Mouse (Mus musculus) embryonic facial prominence, embryonic 15.5 days (tissue): Measurements from ENCODE around the gene Wif1. TPM values are rescaled to one million over a fixed set of nuclear protein-coding genes. Genes with fewer than 3 reads are reported as not detected.
A peak's percentile ranks its signal among the peaks of the same experiment; 100 is the strongest.

Source experiments
- ATAC-seq: fragments of 200-750 bp; cut with Nextera tagmentation; 2 replicates; pipeline ENCODE4 v1.8.0; 2017; ENCODE audit warnings: low read depth, moderate TSS enrichment; ENCODE audit not compliant: insufficient number of reproducible peaks, low FRiP score, low TSS enrichment
- H3K27ac ChIP-seq: fragments of 300-500 bp; sonication (generic); replicated peaks from 2 replicates; pipeline ENCODE4 v1.5.1; 2015; ENCODE audit warnings: mild to moderate bottlenecking, inconsistent platforms
- H3K27me3 ChIP-seq: fragments of 300-500 bp; sonication (generic); 2 replicates; pipeline ENCODE4 v1.6.1; 2015; ENCODE audit warnings: inconsistent platforms
- H3K36me3 ChIP-seq: fragments of 300-500 bp; sonication (generic); 2 replicates; pipeline ENCODE4 v1.6.1; 2015; ENCODE audit warnings: mild to moderate bottlenecking, inconsistent platforms
- H3K4me1 ChIP-seq: fragments of 300-500 bp; sonication (generic); 2 replicates; pipeline ENCODE4 v1.6.1; 2015; ENCODE audit warnings: inconsistent platforms
- H3K4me2 ChIP-seq: fragments of 300-500 bp; sonication (generic); replicated peaks from 2 replicates; pipeline ENCODE4 v1.6.1; 2015; ENCODE audit warnings: mild to moderate bottlenecking, inconsistent platforms
- H3K4me3 ChIP-seq: fragments of 300-500 bp; sonication (generic); replicated peaks from 2 replicates; pipeline ENCODE4 v1.5.1; 2015; ENCODE audit warnings: mild to moderate bottlenecking, inconsistent platforms
- H3K9ac ChIP-seq: fragments of 300-500 bp; sonication (generic); 2 replicates; pipeline ENCODE4 v1.6.1; 2015; ENCODE audit warnings: inconsistent platforms
- H3K9me3 ChIP-seq: fragments of 300-500 bp; sonication (generic); replicated peaks from 2 replicates; pipeline ENCODE4 v1.6.1; 2016; ENCODE audit warnings: inconsistent platforms
- WGBS: fragments of 180-500 bp; shearing (Covaris S2); methylation state at CpG from one replicate; pipeline ENCODE4 v1.1.7; 2015; 5-methylcytosine and 5-hydroxymethylcytosine counted together
- polyA plus RNA-seq: library from polyadenylated mRNA; unstranded; fragments of >200 nt; fragmentation: Nextera tagmentation; extraction: Ambion mirVana; gene quantifications from 2 replicates; pipeline ENCODE4 v1.2.1, GENCODE M21; 2015

The Wif1 gene
- polyA plus RNA-seq, 1 experiment from 2014 or later: 92.7 TPM

DNA sequence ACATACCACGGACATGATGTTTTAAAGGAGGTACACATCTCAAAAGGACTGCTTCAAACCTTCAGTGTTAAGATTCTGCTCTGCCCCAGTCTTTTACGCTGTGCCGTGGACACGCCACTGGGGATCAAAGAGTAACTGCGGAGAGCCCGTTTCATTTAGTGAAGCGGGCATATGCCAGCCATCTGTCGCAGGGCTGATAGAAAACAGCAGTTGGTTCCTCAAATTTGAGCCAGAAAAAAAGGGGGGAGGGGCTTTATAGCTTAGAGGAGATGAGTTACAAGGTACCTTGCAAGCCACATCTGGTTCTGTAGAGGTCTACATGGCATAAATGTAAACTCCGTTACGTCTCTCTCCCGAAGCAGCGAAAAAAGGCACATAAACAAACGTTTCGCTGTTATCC, 7.2 kb downstream of the Wif1 start:
- Histone ChIP-seq H3K4me1 (0 out of 2 replicates have a peak, but pooled peaks cover 10% of the 10 kb centered on the region), H3K9me3 (no peaks in the 10 kb centered on the region), H3K27ac (0 out of 2 replicates have a peak overlapping the region, but pooled peaks have one; percentile 7), H3K9ac (no peak overlapping the region), H3K36me3 (no peaks in the 10 kb centered on the region), H3K4me3 (0 out of 2 replicates have a peak overlapping the region, but pooled peaks have one; percentile 0), H3K27me3 (no peaks in the 10 kb centered on the region), H3K4me2 (peak overlapping the region; percentile 23; the same call in 1 of the 2 replicates)
- ATAC-seq: no peak
- WGBS: 35% methylated on average over 14 of the region's 14 CpGs

DNA sequence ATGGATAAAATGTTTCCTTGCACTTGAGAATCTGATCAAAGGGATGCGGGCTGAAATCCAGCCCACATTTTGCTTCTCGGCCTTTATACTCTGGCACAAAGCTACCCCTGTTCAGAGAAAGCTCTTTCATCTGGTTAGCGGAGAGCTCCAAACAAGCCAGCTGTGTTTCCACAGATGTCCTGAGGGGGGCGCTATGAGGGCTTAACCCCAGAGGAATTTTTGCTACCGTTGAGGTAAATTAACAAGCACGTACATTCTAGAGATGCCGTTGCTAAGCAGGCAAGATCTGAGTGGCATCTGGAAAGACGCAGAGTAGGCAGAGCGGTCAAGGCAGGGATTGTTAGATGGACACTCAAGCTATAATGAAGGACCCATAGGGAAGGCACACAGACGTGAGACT, 13.7 kb downstream of the Wif1 start:
- Histone ChIP-seq H3K4me2 (no peak overlapping the region), H3K27ac (no peak overlapping the region), H3K4me1 (0 out of 2 replicates have a peak, but pooled peaks cover 4% of the 10 kb centered on the region), H3K4me3 (no peak overlapping the region), H3K36me3 (no peaks in the 10 kb centered on the region), H3K9me3 (no peaks in the 10 kb centered on the region), H3K9ac (no peak overlapping the region), H3K27me3 (no peaks in the 10 kb centered on the region)
- ATAC-seq: no peak
- 72% methylated on average over 10 of the region's 10 CpGs for WGBS

DNA sequence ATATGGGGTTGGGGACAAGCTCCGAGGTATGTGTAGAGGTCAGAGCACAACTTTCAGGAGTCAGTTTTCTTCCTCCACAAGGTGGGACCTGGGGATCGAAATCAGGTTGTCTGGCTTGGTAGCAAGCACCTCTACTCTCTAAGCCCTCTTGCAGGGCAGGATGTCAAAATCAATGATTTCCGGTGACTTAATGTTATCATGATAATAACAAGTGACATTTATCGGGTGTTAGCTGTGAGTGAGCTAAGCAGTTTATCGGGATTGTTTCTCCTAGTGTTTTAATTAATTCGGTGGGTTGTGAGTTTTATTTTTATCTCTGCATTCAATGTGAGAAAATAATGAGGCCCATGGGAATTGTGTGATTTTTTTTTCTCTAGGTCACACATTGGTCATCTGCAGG, 18.3 kb downstream of the Wif1 start:
- no peaks in the 10 kb centered on the region for H3K27me3 ChIP-seq
- no peak overlapping the region for H3K4me3 ChIP-seq
- no peaks in the 10 kb centered on the region for H3K9me3 ChIP-seq
- 85% methylated on average over 6 of the region's 6 CpGs for WGBS
- H3K4me1 ChIP-seq: peaks cover 17% of the 10 kb centered on the region
- no peak overlapping the region for H3K9ac ChIP-seq
- no peak for ATAC-seq
- no peak overlapping the region for H3K27ac ChIP-seq
- H3K36me3 ChIP-seq: no peaks in the 10 kb centered on the region
- no peak overlapping the region for H3K4me2 ChIP-seq

DNA sequence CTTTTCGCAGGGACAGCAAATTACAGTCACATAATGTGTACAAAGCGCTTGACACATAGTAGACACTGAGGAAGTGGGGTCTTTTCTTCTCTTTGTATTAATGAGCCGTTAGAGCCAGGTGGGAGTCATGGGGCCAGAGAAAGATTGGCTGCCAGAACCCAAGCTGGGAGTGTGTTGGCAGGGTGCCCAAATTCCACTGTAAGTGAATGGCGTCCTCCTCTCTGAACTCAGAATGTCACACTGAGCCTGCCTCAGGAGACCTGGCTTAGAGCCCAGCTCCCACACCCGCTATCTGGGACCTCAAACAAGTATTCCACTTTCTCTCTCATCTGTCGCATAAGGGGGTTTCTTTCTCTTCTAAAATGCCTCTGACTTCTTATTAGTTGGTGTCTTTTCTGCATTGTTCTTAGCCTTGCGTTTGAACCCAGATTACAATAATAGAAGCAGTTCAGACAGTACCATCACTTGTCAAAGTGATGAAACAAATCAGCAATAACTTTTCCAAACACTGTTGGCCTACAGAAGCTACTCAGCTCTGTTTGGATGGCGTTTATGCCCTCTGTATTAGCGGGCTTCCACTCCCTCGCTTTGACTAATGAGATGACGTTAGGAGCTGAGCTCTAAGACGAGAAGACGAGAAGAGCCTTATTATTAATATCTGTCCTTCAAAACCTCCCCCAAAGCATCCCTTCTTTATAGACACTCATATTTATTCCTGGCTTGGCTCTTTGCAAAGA, 21.9 kb downstream of the Wif1 start:
- Histone ChIP-seq H3K4me3 (no peak overlapping the region), H3K27ac (peak overlapping the region; percentile 35; the same call in 1 of the 2 replicates), H3K9me3 (no peaks in the 10 kb centered on the region), H3K4me1 (peaks cover 28% of the 10 kb centered on the region), H3K27me3 (no peaks in the 10 kb centered on the region), H3K9ac (no peak overlapping the region), H3K4me2 (peak overlapping the region; percentile 11; the same call in 1 of the 2 replicates), H3K36me3 (no peaks in the 10 kb centered on the region)
- 29% methylated on average over 13 of the region's 13 CpGs for WGBS
- ATAC-seq: peak; percentile 77; the same call in 1 of the 2 replicates

DNA sequence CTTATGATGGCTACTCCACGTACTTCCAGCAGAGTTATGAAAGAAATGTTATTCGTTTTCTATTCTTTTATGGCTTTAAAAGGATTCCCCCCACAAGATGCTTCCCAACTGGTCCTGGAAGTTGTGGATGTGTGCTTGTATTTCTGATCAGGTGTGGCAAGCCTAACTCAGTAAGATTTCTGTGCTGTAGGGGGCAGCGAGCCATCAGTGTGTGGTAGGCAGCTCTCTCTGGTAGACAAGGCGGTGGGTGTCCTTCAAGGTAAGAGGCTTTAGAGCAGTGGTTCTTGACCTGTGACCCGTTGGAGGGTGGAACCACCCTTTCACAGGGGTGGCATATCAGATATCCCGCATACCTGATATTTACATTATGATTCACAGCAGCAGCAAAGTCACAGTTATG, 23.1 kb downstream of the Wif1 start:
- Histone ChIP-seq H3K4me2 (no peak overlapping the region), H3K9me3 (no peaks in the 10 kb centered on the region), H3K27me3 (no peaks in the 10 kb centered on the region), H3K4me1 (peaks cover 28% of the 10 kb centered on the region), H3K4me3 (no peak overlapping the region), H3K9ac (no peak overlapping the region), H3K27ac (no peak overlapping the region; the same call in 1 of the 2 replicates), H3K36me3 (no peaks in the 10 kb centered on the region)
- WGBS: 76% methylated on average over 6 of the region's 6 CpGs
- ATAC-seq: no peak

DNA sequence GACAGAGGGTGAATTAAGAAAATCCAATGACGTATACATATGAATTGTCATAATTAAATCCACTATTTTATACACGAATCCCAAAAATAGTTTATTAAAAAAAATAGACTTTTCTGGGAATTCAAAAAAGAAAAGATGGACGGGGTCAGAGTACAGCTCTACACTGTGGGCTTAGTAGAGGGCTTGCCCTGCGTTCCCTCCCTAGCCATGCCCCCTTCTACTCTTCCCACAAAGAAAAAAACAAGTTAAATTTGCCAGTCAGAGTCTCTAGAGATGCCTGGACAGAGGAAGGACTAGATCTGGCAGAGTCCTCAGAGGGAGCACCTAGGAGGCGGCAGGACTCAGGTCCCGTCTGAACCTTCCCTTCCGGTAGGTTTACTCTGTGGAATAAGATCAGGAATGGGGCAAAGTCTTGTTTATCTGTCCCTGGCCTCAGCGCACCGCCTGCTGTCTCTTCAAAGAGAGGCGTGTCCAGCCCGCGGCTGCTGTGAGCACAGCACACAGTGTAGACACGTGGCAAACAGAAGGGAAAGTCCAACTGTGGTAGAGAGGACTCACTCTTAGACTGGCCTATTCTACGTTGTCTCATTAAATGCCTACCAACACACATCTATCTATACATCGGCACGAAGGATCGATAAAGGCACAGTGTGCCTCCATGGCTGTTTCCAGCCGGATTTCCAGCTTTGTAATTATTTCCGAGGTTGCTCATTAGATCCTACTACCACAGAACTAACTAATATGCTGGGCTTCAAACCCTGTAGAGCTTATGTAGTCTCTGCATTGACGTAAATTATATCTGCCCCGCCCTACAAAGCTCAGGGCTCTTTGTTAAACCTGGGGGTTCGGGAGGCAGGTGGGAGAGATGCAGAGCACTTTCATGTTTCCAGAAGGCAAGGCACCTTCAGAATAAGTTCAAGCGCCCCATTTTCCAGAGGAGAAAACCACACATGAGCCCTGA, 25.6 kb downstream of the Wif1 start:
- Histone ChIP-seq H3K27ac (no peak overlapping the region), H3K36me3 (no peaks in the 10 kb centered on the region), H3K4me3 (no peak overlapping the region), H3K9ac (no peak overlapping the region), H3K27me3 (no peaks in the 10 kb centered on the region), H3K9me3 (no peaks in the 10 kb centered on the region), H3K4me1 (peaks cover 34% of the 10 kb centered on the region), H3K4me2 (no peak overlapping the region)
- WGBS: 70% methylated on average over 23 of the region's 23 CpGs
- ATAC-seq: no peak

DNA sequence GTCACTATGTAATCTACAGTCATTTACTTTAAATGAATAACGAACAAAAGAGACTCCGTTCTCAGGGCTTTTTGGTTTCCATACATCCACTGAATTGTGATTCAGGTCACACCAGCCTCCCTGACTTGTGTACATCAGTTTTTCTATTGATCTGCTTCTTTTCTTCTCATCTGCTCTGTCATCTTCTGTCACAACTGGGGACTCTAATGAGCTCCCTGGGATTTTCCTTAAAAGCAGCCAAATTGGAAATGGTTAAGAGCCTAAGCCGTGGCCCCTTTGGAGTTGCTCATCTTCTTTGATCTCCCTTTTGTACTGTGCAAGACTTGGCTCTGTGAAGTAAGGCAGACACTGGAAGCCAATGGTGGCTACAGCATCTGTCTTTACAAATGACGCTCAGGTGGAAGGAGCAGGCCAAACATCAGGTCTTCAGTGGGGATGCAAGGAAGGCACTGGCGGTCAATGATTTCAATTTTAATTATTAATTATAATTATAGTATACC, 27.6 kb downstream of the Wif1 start:
- H3K4me3 ChIP-seq: no peak overlapping the region
- no peak overlapping the region for H3K9ac ChIP-seq
- no peak for ATAC-seq
- no peak overlapping the region for H3K4me2 ChIP-seq
- H3K36me3 ChIP-seq: no peaks in the 10 kb centered on the region
- peaks cover 23% of the 10 kb centered on the region for H3K4me1 ChIP-seq
- no peaks in the 10 kb centered on the region for H3K27me3 ChIP-seq
- H3K9me3 ChIP-seq: no peaks in the 10 kb centered on the region
- no peak overlapping the region for H3K27ac ChIP-seq
- 76% methylated on average over 5 of the region's 5 CpGs for WGBS

DNA sequence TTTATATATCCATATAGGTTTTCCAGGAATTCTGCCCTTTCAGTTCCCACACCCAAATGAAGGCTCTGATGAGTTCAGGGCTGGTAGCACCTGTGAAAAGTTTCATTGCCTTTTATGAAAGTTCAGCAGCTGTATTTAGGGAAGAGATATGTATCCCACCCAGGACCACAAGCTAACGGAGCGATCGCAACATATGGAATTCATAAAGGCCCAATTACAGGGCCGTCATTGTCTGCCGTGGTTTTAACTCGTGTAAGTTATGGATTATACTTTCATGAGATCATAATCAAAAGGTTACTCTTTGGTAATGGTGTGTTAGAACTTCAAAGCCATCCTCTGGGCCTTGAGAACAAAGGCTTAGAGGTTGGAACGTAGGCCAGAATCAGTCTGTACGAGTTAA, 28.9 kb downstream of the Wif1 start:
- H3K4me2 ChIP-seq: 0 out of 2 replicates have a peak overlapping the region, but pooled peaks have one; percentile 2
- H3K4me3 ChIP-seq: no peak overlapping the region
- H3K27ac ChIP-seq: no peak overlapping the region
- no peak for ATAC-seq
- H3K9me3 ChIP-seq: no peaks in the 10 kb centered on the region
- 29% methylated on average over 8 of the region's 8 CpGs for WGBS
- H3K4me1 ChIP-seq: peaks cover 19% of the 10 kb centered on the region
- H3K9ac ChIP-seq: no peak overlapping the region
- H3K27me3 ChIP-seq: no peaks in the 10 kb centered on the region
- no peaks in the 10 kb centered on the region for H3K36me3 ChIP-seq

DNA sequence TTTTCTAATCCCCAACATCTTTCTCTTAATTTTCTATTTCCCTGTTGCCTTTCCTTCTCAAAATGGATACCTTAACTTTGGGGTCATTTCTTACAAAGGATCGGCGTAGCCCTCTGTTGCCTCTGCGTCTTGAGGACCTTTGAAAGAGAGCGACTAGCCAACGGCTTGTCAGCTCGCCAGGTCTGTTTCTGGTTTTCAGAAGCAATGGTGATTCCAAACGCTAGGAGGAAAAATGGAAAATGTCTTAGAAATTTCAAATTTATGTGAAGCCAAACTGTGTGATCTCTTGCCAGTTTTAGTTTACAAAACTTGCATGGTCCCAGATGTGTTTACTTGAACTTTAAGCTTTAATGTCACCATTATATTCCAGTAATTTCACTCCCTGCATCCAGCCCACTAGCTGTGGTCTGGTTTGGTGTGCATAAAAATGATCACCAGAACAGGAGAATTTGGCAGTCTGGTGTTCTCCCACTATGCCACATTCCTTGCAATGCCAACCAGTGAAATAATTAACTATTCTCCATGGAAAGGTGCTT, 33.7 kb downstream of the Wif1 start:
- Histone ChIP-seq H3K27ac (peak overlapping the region; percentile 51), H3K27me3 (no peaks in the 10 kb centered on the region), H3K4me3 (no peak overlapping the region), H3K4me2 (peak overlapping the region; percentile 10; the same call in 1 of the 2 replicates), H3K36me3 (no peaks in the 10 kb centered on the region), H3K9me3 (no peaks in the 10 kb centered on the region), H3K9ac (no peak overlapping the region), H3K4me1 (peaks cover 11% of the 10 kb centered on the region; the same call in 1 of the 2 replicates)
- 41% methylated on average over 7 of the region's 7 CpGs for WGBS
- ATAC-seq: no peak

DNA sequence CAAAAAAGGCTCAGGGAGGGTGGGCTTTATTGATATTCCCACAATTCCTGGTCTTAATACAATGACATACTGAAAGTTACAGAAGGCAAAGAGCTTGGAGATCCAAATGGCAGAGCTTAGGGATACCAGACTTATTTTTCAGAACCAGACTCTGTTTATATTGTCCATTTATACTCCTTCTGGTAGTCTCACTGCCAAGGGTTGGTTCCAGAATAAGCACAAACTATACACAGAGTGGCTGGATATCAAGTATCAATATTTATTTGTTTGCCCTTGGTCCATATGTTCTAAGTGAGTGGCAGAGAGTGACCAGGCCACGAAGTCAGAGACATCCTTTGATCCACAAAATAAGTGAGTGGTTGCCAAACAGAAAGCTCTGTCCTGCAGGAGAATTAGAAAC, 34.2 kb downstream of the Wif1 start:
- 57% methylated on average over 1 of the region's 1 CpGs for WGBS

DNA sequence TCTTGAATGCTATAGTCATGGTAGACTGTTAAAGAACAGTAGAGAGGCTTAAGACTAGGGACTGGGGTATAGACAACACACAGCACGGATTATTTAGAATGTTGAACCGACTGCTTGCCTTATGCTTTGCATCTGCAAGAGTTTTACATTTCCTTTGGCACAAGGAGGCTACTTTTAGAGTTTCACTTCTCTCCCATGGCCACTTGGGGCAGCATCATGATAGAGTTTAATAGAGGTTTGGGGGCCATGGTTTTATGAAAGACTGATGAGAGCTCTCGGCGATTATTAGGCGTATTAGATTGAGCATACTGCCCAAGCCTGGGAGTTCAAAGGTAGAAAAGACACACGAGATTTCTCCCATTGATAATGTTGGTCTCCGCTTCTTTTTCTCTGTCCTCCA, 37.0 kb downstream of the Wif1 start:
- H3K36me3 ChIP-seq: no peaks in the 10 kb centered on the region
- no peak overlapping the region for H3K4me3 ChIP-seq
- H3K9me3 ChIP-seq: no peaks in the 10 kb centered on the region
- H3K4me1 ChIP-seq: peaks cover 10% of the 10 kb centered on the region; the same call in 1 of the 2 replicates
- no peak overlapping the region for H3K27ac ChIP-seq
- H3K9ac ChIP-seq: no peak overlapping the region
- WGBS: 68% methylated on average over 7 of the region's 7 CpGs
- H3K4me2 ChIP-seq: no peak overlapping the region
- no peaks in the 10 kb centered on the region for H3K27me3 ChIP-seq
- no peak for ATAC-seq

More for the DNA sequence above, 34.2 kb downstream of the Wif1 start:
- no peak for ATAC-seq
- H3K4me1 ChIP-seq: peaks cover 6% of the 10 kb centered on the region; the same call in 1 of the 2 replicates
- no peaks in the 10 kb centered on the region for H3K36me3 ChIP-seq
- H3K4me2 ChIP-seq: no peak overlapping the region
- H3K4me3 ChIP-seq: no peak overlapping the region
- no peak overlapping the region for H3K27ac ChIP-seq
- H3K9ac ChIP-seq: no peak overlapping the region
- no peaks in the 10 kb centered on the region for H3K27me3 ChIP-seq
- H3K9me3 ChIP-seq: no peaks in the 10 kb centered on the region
